Mouse (Mus musculus) heart, embryonic 15.5 days (tissue): Measurements from ENCODE around the gene Rhoa. TPM values are rescaled to one million over a fixed set of nuclear protein-coding genes. Genes with fewer than 3 reads are reported as not detected.
A peak's percentile ranks its signal among the peaks of the same experiment; 100 is the strongest.

Experiments
- ATAC-seq: fragments of 200-750 bp; cut with Nextera tagmentation; replicated peaks from 2 replicates; pipeline ENCODE4 v1.8.0; 2017; ENCODE audit warnings: low read depth, moderate TSS enrichment; ENCODE audit not compliant: insufficient number of reproducible peaks, insufficient read depth, low FRiP score
- H3K27ac ChIP-seq: fragments of 300-500 bp; sonication (generic); 2 replicates; pipeline ENCODE4 v1.5.1; 2015; ENCODE audit warnings: mild to moderate bottlenecking, inconsistent platforms
- H3K27me3 ChIP-seq: fragments of 300-500 bp; sonication (generic); 2 replicates; pipeline ENCODE4 v1.6.1; 2015; ENCODE audit warnings: inconsistent platforms
- H3K36me3 ChIP-seq: fragments of 300-500 bp; sonication (generic); 2 replicates; pipeline ENCODE4 v1.6.1; 2015; ENCODE audit warnings: mild to moderate bottlenecking, inconsistent platforms
- H3K4me1 ChIP-seq: fragments of 300-500 bp; sonication (generic); replicated peaks from 2 replicates; pipeline ENCODE4 v1.6.1; 2015; ENCODE audit warnings: inconsistent platforms
- H3K4me2 ChIP-seq: fragments of 300-500 bp; sonication (generic); 2 replicates; pipeline ENCODE4 v1.6.1; 2015; ENCODE audit warnings: inconsistent platforms, mild to moderate bottlenecking, moderate library complexity
- H3K4me3 ChIP-seq: fragments of 300-500 bp; sonication (generic); 2 replicates; pipeline ENCODE4 v1.5.1; 2015; ENCODE audit warnings: mild to moderate bottlenecking, inconsistent platforms
- H3K9ac ChIP-seq: fragments of 300-500 bp; sonication (generic); 2 replicates; pipeline ENCODE4 v1.6.1; 2015; ENCODE audit warnings: mild to moderate bottlenecking, inconsistent platforms
- H3K9me3 ChIP-seq: fragments of 300-500 bp; sonication (generic); replicated peaks from 2 replicates; pipeline ENCODE4 v1.6.1; 2016; ENCODE audit warnings: inconsistent platforms
- WGBS: fragments of 180-500 bp; shearing (Covaris S2); methylation state at CpG from one replicate; pipeline ENCODE4 v1.1.7; 2015; ENCODE audit warnings: mixed read lengths; 5-methylcytosine and 5-hydroxymethylcytosine counted together
- polyA plus RNA-seq: library from polyadenylated mRNA; unstranded; fragments of >200 nt; fragmentation: Nextera tagmentation; extraction: Ambion mirVana; gene quantifications from 2 replicates; pipeline ENCODE4 v1.2.1, GENCODE M21; 2015

The Rhoa gene
- polyA plus RNA-seq, 1 experiment from 2014 or later: 369 TPM

- Histone ChIP-seq H3K9ac (no peak overlapping the region), H3K27ac (peak overlapping the region; percentile 17; the same call in 1 of the 2 replicates), H3K9me3 (no peaks in the 10 kb centered on the region), H3K27me3 (no peaks in the 10 kb centered on the region), H3K4me1 (peaks cover 36% of the 10 kb centered on the region), H3K4me3 (no peak overlapping the region), H3K4me2 (no peak overlapping the region), H3K36me3 (peaks cover 5% of the 10 kb centered on the region; the same call in 1 of the 2 replicates)
- WGBS: 43% methylated on average over 5 of the region's 5 CpGs
- no peak for ATAC-seq
Observed at GRCm38 (mm10) chr9:108342301-108342831, 36.4 kb downstream of the Rhoa start.

DNA sequence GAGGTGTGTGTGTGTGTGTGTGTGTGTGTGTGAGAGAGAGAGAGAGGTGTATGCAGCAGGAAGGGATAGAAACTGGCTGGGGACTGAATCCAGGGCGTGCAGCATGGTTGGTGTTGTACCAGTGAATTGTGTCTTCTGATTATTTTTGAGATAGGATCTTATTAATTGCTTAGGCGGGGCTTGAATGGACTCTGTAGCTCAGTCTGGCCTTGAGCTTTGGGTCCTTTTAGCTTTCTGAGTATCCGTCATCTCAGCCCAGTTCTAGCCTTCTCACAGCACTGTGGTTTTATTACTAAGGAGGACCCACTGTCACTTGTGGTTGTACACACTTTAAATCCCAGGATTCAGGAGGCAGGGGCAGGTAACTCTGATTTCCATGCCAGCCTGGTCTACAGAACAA is 37.4 kb downstream of the Rhoa start:
- H3K9ac ChIP-seq: no peak overlapping the region
- no peak overlapping the region for H3K4me2 ChIP-seq
- no peaks in the 10 kb centered on the region for H3K9me3 ChIP-seq
- H3K36me3 ChIP-seq: no peaks in the 10 kb centered on the region
- H3K27me3 ChIP-seq: no peaks in the 10 kb centered on the region
- H3K4me3 ChIP-seq: no peak overlapping the region
- WGBS: 82% methylated on average over 3 of the region's 3 CpGs
- no peak for ATAC-seq
- H3K4me1 ChIP-seq: peaks cover 34% of the 10 kb centered on the region
- no peak overlapping the region for H3K27ac ChIP-seq

GRCm38 (mm10) chr9:108343835-108344234 is 37.9 kb downstream of the Rhoa start:
- Histone ChIP-seq H3K9ac (no peak overlapping the region), H3K27ac (no peak overlapping the region), H3K4me3 (no peak overlapping the region), H3K4me1 (peaks cover 34% of the 10 kb centered on the region), H3K36me3 (no peaks in the 10 kb centered on the region), H3K27me3 (no peaks in the 10 kb centered on the region), H3K4me2 (no peak overlapping the region), H3K9me3 (no peaks in the 10 kb centered on the region)
- 94% methylated on average over 1 of the region's 1 CpGs for WGBS
- ATAC-seq: no peak

GRCm38 (mm10) chr9:108344471-108344870 is 38.5 kb downstream of the Rhoa start:
- Histone ChIP-seq H3K9ac (no peak overlapping the region), H3K27me3 (no peaks in the 10 kb centered on the region), H3K4me2 (no peak overlapping the region), H3K4me3 (no peak overlapping the region), H3K27ac (no peak overlapping the region), H3K4me1 (peaks cover 39% of the 10 kb centered on the region), H3K36me3 (no peaks in the 10 kb centered on the region), H3K9me3 (no peaks in the 10 kb centered on the region)
- 79% methylated on average over 4 of the region's 4 CpGs for WGBS
- no peak for ATAC-seq

- WGBS: 8% methylated on average over 11 of the region's 11 CpGs
- Histone ChIP-seq H3K4me2 (peak overlapping the region; percentile 70), H3K4me3 (peak overlapping the region; percentile 84), H3K27me3 (no peaks in the 10 kb centered on the region), H3K27ac (peak overlapping the region; percentile 97), H3K9me3 (no peaks in the 10 kb centered on the region), H3K36me3 (peaks cover 13% of the 10 kb centered on the region), H3K9ac (peak overlapping the region; percentile 94), H3K4me1 (peaks cover 21% of the 10 kb centered on the region)
- no peak for ATAC-seq
Observed at GRCm38 (mm10) chr9:108347024-108347423, 41.1 kb downstream of the Rhoa start.

- Histone ChIP-seq H3K4me1 (peaks cover 21% of the 10 kb centered on the region), H3K4me2 (peak within 1 kb of the TSS; percentile 70), H3K4me3 (peak within 1 kb of the TSS; percentile 84), H3K36me3 (peaks cover 20% of the 10 kb centered on the region), H3K27me3 (no peaks in the 10 kb centered on the region), H3K9ac (peak within 1 kb of the TSS; percentile 94), H3K9me3 (no peaks in the 10 kb centered on the region), H3K27ac (peak within 1 kb of the TSS; percentile 97)
- WGBS: under 1% methylated on average over 75 of the region's 75 CpGs
- peak; percentile 93 for ATAC-seq
Observed at GRCm38 (mm10) chr9:108347540-108348289, 41.8 kb downstream of the Rhoa start, which contains the start of gene Usp4. TSS of gene Usp4 (plus strand) at chr9:108347853.

- peak overlapping the region; percentile 70 for H3K4me2 ChIP-seq
- H3K9me3 ChIP-seq: no peaks in the 10 kb centered on the region
- peak overlapping the region; percentile 97 for H3K27ac ChIP-seq
- peak overlapping the region; percentile 84 for H3K4me3 ChIP-seq
- ATAC-seq: no peak
- peak overlapping the region; percentile 94 for H3K9ac ChIP-seq
- no peaks in the 10 kb centered on the region for H3K27me3 ChIP-seq
- 3% methylated on average over 14 of the region's 14 CpGs for WGBS
- H3K36me3 ChIP-seq: peaks cover 26% of the 10 kb centered on the region
- H3K4me1 ChIP-seq: peaks cover 21% of the 10 kb centered on the region
Observed at GRCm38 (mm10) chr9:108348290-108348680, 42.4 kb downstream of the Rhoa start.

GRCm38 (mm10) chr9:108349727-108350126 is 43.8 kb downstream of the Rhoa start:
- 90% methylated on average over 4 of the region's 4 CpGs for WGBS
- H3K4me3 ChIP-seq: no peak overlapping the region
- ATAC-seq: no peak

GRCm38 (mm10) chr9:108378234-108378633 is 72.3 kb downstream of the Rhoa start:
- no peak overlapping the region for H3K27ac ChIP-seq
- H3K9me3 ChIP-seq: no peaks in the 10 kb centered on the region
- WGBS: 44% methylated on average over 9 of the region's 9 CpGs
- H3K4me3 ChIP-seq: no peak overlapping the region
- H3K4me2 ChIP-seq: no peak overlapping the region
- no peak for ATAC-seq
- no peak overlapping the region for H3K9ac ChIP-seq
- H3K4me1 ChIP-seq: 0 out of 2 replicates have a peak, but pooled peaks cover 3% of the 10 kb centered on the region
- peaks cover 86% of the 10 kb centered on the region for H3K36me3 ChIP-seq
- no peaks in the 10 kb centered on the region for H3K27me3 ChIP-seq

More at GRCm38 (mm10) chr9:108349727-108350126, 43.8 kb downstream of the Rhoa start:
- no peak overlapping the region for H3K27ac ChIP-seq
- peaks cover 40% of the 10 kb centered on the region for H3K36me3 ChIP-seq
- H3K9ac ChIP-seq: no peak overlapping the region
- no peaks in the 10 kb centered on the region for H3K9me3 ChIP-seq
- H3K27me3 ChIP-seq: no peaks in the 10 kb centered on the region
- no peak overlapping the region for H3K4me2 ChIP-seq
- peaks cover 21% of the 10 kb centered on the region for H3K4me1 ChIP-seq

- no peak overlapping the region for H3K4me2 ChIP-seq
- H3K9ac ChIP-seq: no peak overlapping the region
- no peak for ATAC-seq
- no peaks in the 10 kb centered on the region for H3K9me3 ChIP-seq
- no peak overlapping the region for H3K4me3 ChIP-seq
- H3K36me3 ChIP-seq: peaks cover 86% of the 10 kb centered on the region
- 69% methylated on average over 5 of the region's 5 CpGs for WGBS
- no peak overlapping the region for H3K27ac ChIP-seq
- 0 out of 2 replicates have a peak, but pooled peaks cover 3% of the 10 kb centered on the region for H3K4me1 ChIP-seq
- no peaks in the 10 kb centered on the region for H3K27me3 ChIP-seq
Observed at GRCm38 (mm10) chr9:108378736-108379135, 72.8 kb downstream of the Rhoa start.

- no peak overlapping the region for H3K9ac ChIP-seq
- no peak overlapping the region for H3K4me3 ChIP-seq
- 70% methylated on average over 4 of the region's 4 CpGs for WGBS
- H3K27me3 ChIP-seq: no peaks in the 10 kb centered on the region
- H3K9me3 ChIP-seq: no peaks in the 10 kb centered on the region
- 0 out of 2 replicates have a peak, but pooled peaks cover 3% of the 10 kb centered on the region for H3K4me1 ChIP-seq
- H3K4me2 ChIP-seq: no peak overlapping the region
- peaks cover 86% of the 10 kb centered on the region for H3K36me3 ChIP-seq
- ATAC-seq: no peak
- no peak overlapping the region for H3K27ac ChIP-seq
Observed at GRCm38 (mm10) chr9:108379294-108379693, 73.4 kb downstream of the Rhoa start.
